In the genomic region with DNA sequence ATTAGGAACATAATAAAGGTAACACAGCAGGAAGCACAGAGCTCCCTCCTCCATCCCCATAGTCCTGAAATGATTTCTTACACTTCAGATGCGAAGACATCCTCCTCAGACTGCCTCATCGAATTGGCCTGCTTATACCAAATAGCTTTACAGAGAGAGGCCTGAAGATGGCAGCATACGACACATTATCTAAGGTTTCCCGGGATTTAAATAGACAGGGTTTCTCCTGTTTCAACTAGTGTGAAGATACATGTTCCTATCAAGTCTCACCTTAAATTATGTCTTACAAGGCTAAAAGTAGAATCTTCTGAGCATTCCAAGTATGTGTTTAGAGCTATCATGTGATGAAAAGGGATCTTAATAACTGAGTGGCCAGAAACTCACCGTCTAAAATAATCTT, we compare ENCODE assay signal across 10 mouse cellular contexts. TPM values are rescaled to one million over a fixed set of nuclear protein-coding genes. Genes with fewer than 3 reads are reported as not detected.
A peak's percentile ranks its signal among the peaks of the same experiment; 100 is the strongest.
DNase-seq lines count a peak whose midpoint lies in the region; ATAC-seq and TF ChIP-seq lines count a peak whose summit lies in the region.
"Had no signal": no experiment of that assay in that cellular context is flagged by ENCODE, and none has a peak within 500 bp of the region (broad histone marks: within the 10 kb centered on the region; RNA-seq: fewer than 3 reads in every experiment).

No protein-coding gene starts in this region.

- no peak overlapping the region for H3K4me3 ChIP-seq in forebrain, embryonic 13.5 days
- H3K4me3 ChIP-seq in forebrain, embryonic 12.5 days (replicated peaks), result no peak overlapping the region
- no peak overlapping the region for H3K4me3 ChIP-seq in liver, postnatal 0 days (ENCODE audit: low read depth, low read length)
- no peak overlapping the region for H3K4me3 ChIP-seq in liver, embryonic 12.5 days
- no peak overlapping the region for H3K4me3 ChIP-seq in embryonic facial prominence, embryonic 14.5 days (ENCODE audit: low read depth, low read length)
- H3K4me3 ChIP-seq: megakaryocyte, embryonic 14.5 days had no signal

- no peaks in the 10 kb centered on the region for H3K27me3 ChIP-seq in forebrain, embryonic 13.5 days
- H3K27me3 ChIP-seq in forebrain, embryonic 12.5 days, result no peaks in the 10 kb centered on the region
- H3K27me3 ChIP-seq in liver, postnatal 0 days (ENCODE audit: insufficient read depth, low read length), result no peaks in the 10 kb centered on the region
- H3K27me3 ChIP-seq in liver, embryonic 12.5 days (replicated peaks), result no peaks in the 10 kb centered on the region
- no peaks in the 10 kb centered on the region for H3K27me3 ChIP-seq in embryonic facial prominence, embryonic 14.5 days (replicated peaks; ENCODE audit: control insufficient read depth, insufficient read depth, low read length)

- no peak for TF ChIP-seq EP300 in liver, postnatal 0 days (IDR thresholded peaks at IDR 0.05; ENCODE audit: low read depth)

- H3K9ac ChIP-seq in forebrain, embryonic 13.5 days, result no peak overlapping the region
- H3K9ac ChIP-seq in forebrain, embryonic 12.5 days, result no peak overlapping the region
- H3K9ac ChIP-seq in liver, postnatal 0 days (replicated peaks), result no peak overlapping the region
- H3K9ac ChIP-seq in liver, embryonic 12.5 days, result no peak overlapping the region
- H3K9ac ChIP-seq in embryonic facial prominence, embryonic 14.5 days (ENCODE audit: low read depth, low read length), result no peak overlapping the region

- peak; percentile 61; the same call in 1 of the 2 replicates for ATAC-seq in forebrain, embryonic 13.5 days
- ATAC-seq in forebrain, embryonic 12.5 days (ENCODE audit: low FRiP score), result no peak
- no peak for ATAC-seq in liver, postnatal 0 days
- ATAC-seq in liver, embryonic 12.5 days, result no peak
- no peak for ATAC-seq in embryonic facial prominence, embryonic 14.5 days (ENCODE audit: low read depth)

- H3K4me1 ChIP-seq in forebrain, embryonic 13.5 days, result no peaks in the 10 kb centered on the region
- no peaks in the 10 kb centered on the region for H3K4me1 ChIP-seq in forebrain, embryonic 12.5 days
- no peaks in the 10 kb centered on the region for H3K4me1 ChIP-seq in liver, postnatal 0 days (ENCODE audit: insufficient read depth)
- H3K4me1 ChIP-seq in liver, embryonic 12.5 days, result peaks cover 8% of the 10 kb centered on the region; the same call in 1 of the 2 replicates
- H3K4me1 ChIP-seq in embryonic facial prominence, embryonic 14.5 days (ENCODE audit: control insufficient read depth, insufficient read depth, low read length), result no peaks in the 10 kb centered on the region; the same call in 1 of the 2 replicates

- H3K27ac ChIP-seq in forebrain, embryonic 13.5 days, result no peak overlapping the region
- H3K27ac ChIP-seq in forebrain, embryonic 12.5 days, result no peak overlapping the region
- H3K27ac ChIP-seq in liver, postnatal 0 days (ENCODE audit: low read depth), result no peak overlapping the region
- no peak overlapping the region for H3K27ac ChIP-seq in liver, embryonic 12.5 days
- no peak overlapping the region for H3K27ac ChIP-seq in embryonic facial prominence, embryonic 14.5 days (replicated peaks; ENCODE audit: low read depth, low read length)

- intact Hi-C loops in gastrocnemius, postnatal 14 days (cut with DNase I; ENCODE audit: low total_unique reads), result no loop called here

- no peak for DNase-seq in liver, postnatal 0 days
- DNase-seq in embryonic facial prominence, embryonic 14.5 days (ENCODE audit: low spot score), result peak; percentile 75
- DNase-seq in retina, postnatal 7 days (ENCODE audit: low read depth, low spot score), result peak; percentile 40
- DNase-seq in gastrocnemius, postnatal 14 days, result no peak
- no peak for DNase-seq in frontal cortex, postnatal 25 days (ENCODE audit: low spot score in 2 of 2)

- 47% methylated on average over 5 of the region's 5 CpGs for WGBS in forebrain, embryonic 13.5 days
- WGBS in forebrain, embryonic 12.5 days, result 53% methylated on average over 5 of the region's 5 CpGs
- WGBS in liver, postnatal 0 days (ENCODE audit: insufficient replicate concordance), result 60% methylated on average over 5 of the region's 5 CpGs
- 72% methylated on average over 5 of the region's 5 CpGs for WGBS in liver, embryonic 12.5 days (ENCODE audit: insufficient replicate concordance)
- 50% methylated on average over 5 of the region's 5 CpGs for WGBS in embryonic facial prominence, embryonic 14.5 days

- 0 out of 2 replicates have a peak, but pooled peaks cover 2% of the 10 kb centered on the region for H3K9me3 ChIP-seq in forebrain, embryonic 13.5 days (replicated peaks)
- no peaks in the 10 kb centered on the region for H3K9me3 ChIP-seq in forebrain, embryonic 12.5 days
- H3K9me3 ChIP-seq in liver, postnatal 0 days (ENCODE audit: low read length), result no peaks in the 10 kb centered on the region
- no peaks in the 10 kb centered on the region for H3K9me3 ChIP-seq in liver, embryonic 12.5 days (replicated peaks)
- no peaks in the 10 kb centered on the region for H3K9me3 ChIP-seq in embryonic facial prominence, embryonic 14.5 days (ENCODE audit: control insufficient read depth, low read length)

- TF ChIP-seq CTCF in liver, postnatal 0 days (IDR thresholded peaks at IDR 0.05; ENCODE audit: low read depth), result peak; percentile 60

- no peak overlapping the region for H3K4me2 ChIP-seq in forebrain, embryonic 13.5 days
- no peak overlapping the region for H3K4me2 ChIP-seq in forebrain, embryonic 12.5 days
- H3K4me2 ChIP-seq in liver, postnatal 0 days (ENCODE audit: low read depth, low read length), result no peak overlapping the region
- no peak overlapping the region for H3K4me2 ChIP-seq in liver, embryonic 12.5 days
- no peak overlapping the region for H3K4me2 ChIP-seq in embryonic facial prominence, embryonic 14.5 days (ENCODE audit: low read depth, low read length)

- H3K36me3 ChIP-seq in forebrain, embryonic 13.5 days (ENCODE audit: poor library complexity, severe bottlenecking), result peaks cover 66% of the 10 kb centered on the region
- H3K36me3 ChIP-seq in forebrain, embryonic 12.5 days (replicated peaks), result peaks cover 69% of the 10 kb centered on the region
- H3K36me3 ChIP-seq in liver, postnatal 0 days (replicated peaks; ENCODE audit: insufficient read depth, low read length), result peaks cover 63% of the 10 kb centered on the region
- H3K36me3 ChIP-seq in liver, embryonic 12.5 days, result peaks cover 79% of the 10 kb centered on the region
- H3K36me3 ChIP-seq in embryonic facial prominence, embryonic 14.5 days (ENCODE audit: control insufficient read depth, insufficient read depth, low read length), result peaks cover 72% of the 10 kb centered on the region

RNA-seq across cellular contexts. Expression of a gene that starts 5.4 kb away (rescaled TPM):
- not detected in 2 replicates for polyA plus RNA-seq in forebrain, embryonic 13.5 days (2015; fragmentation: Nextera tagmentation; extraction: Ambion mirVana)
- not detected in 2 replicates for polyA plus RNA-seq in forebrain, embryonic 12.5 days (2016; fragmentation: Nextera tagmentation; extraction: Ambion mirVana)
- polyA plus RNA-seq in liver, postnatal 0 days (2015; fragmentation: Nextera tagmentation; extraction: Ambion mirVana), result 0.22 TPM in 2 replicates
- not detected in 2 replicates for polyA plus RNA-seq in liver, embryonic 12.5 days (2016; fragmentation: Nextera tagmentation; extraction: Ambion mirVana)
- not detected in 2 replicates for polyA plus RNA-seq in embryonic facial prominence, embryonic 14.5 days (2014; fragmentation: Nextera tagmentation; extraction: Ambion mirVana)
- not detected for total RNA-seq in gastrocnemius, postnatal 14 days (2021)
- polyA plus RNA-seq: heart, embryonic 16.5 days had no signal

RNA-seq across cellular contexts. Expression of a gene that starts 17.4 kb away (rescaled TPM):
- 0.18 and 0.38 TPM in 2 replicates for polyA plus RNA-seq in forebrain, embryonic 13.5 days (2015; fragmentation: Nextera tagmentation; extraction: Ambion mirVana)
- polyA plus RNA-seq in forebrain, embryonic 12.5 days (2016; fragmentation: Nextera tagmentation; extraction: Ambion mirVana), result 0.33 and 0.42 TPM in 2 replicates
- 0.19 and 0.20 TPM in 2 replicates for polyA plus RNA-seq in liver, postnatal 0 days (2015; fragmentation: Nextera tagmentation; extraction: Ambion mirVana)
- 0.41 and 0.48 TPM in 2 replicates for polyA plus RNA-seq in liver, embryonic 12.5 days (2016; fragmentation: Nextera tagmentation; extraction: Ambion mirVana)
- 0.12 and 0.43 TPM in 2 replicates for polyA plus RNA-seq in embryonic facial prominence, embryonic 14.5 days (2014; fragmentation: Nextera tagmentation; extraction: Ambion mirVana)
- not detected for total RNA-seq in gastrocnemius, postnatal 14 days (2021)
- polyA plus RNA-seq: heart, embryonic 16.5 days had no signal

RNA-seq across cellular contexts. Expression of a gene that starts 23.9 kb away (rescaled TPM):
- polyA plus RNA-seq in forebrain, embryonic 13.5 days (2015; fragmentation: Nextera tagmentation; extraction: Ambion mirVana), result 75.4 and 78.1 TPM in 2 replicates
- polyA plus RNA-seq in forebrain, embryonic 12.5 days (2016; fragmentation: Nextera tagmentation; extraction: Ambion mirVana), result 63.5 and 64.3 TPM in 2 replicates
- polyA plus RNA-seq in liver, postnatal 0 days (2015; fragmentation: Nextera tagmentation; extraction: Ambion mirVana), result 34.4 TPM in 2 replicates
- 58.9 and 61.9 TPM in 2 replicates for polyA plus RNA-seq in liver, embryonic 12.5 days (2016; fragmentation: Nextera tagmentation; extraction: Ambion mirVana)
- 96.9 and 107 TPM in 2 replicates for polyA plus RNA-seq in embryonic facial prominence, embryonic 14.5 days (2014; fragmentation: Nextera tagmentation; extraction: Ambion mirVana)
- total RNA-seq in gastrocnemius, postnatal 14 days (2021), result 10 to 100 TPM; 57.7 to 63.8 TPM

RNA-seq across cellular contexts. Expression of a gene that starts 47.0 kb away (rescaled TPM):
- polyA plus RNA-seq in forebrain, embryonic 13.5 days (2015; fragmentation: Nextera tagmentation; extraction: Ambion mirVana), result 19.2 and 25.5 TPM in 2 replicates
- polyA plus RNA-seq in forebrain, embryonic 12.5 days (2016; fragmentation: Nextera tagmentation; extraction: Ambion mirVana), result 31.8 and 32.6 TPM in 2 replicates
- polyA plus RNA-seq in liver, postnatal 0 days (2015; fragmentation: Nextera tagmentation; extraction: Ambion mirVana), result 14.9 and 17.6 TPM in 2 replicates
- 49.0 and 49.2 TPM in 2 replicates for polyA plus RNA-seq in liver, embryonic 12.5 days (2016; fragmentation: Nextera tagmentation; extraction: Ambion mirVana)
- polyA plus RNA-seq in embryonic facial prominence, embryonic 14.5 days (2014; fragmentation: Nextera tagmentation; extraction: Ambion mirVana), result 23.1 and 26.5 TPM in 2 replicates
- 10 to 100 TPM; 22.0 to 29.8 TPM for total RNA-seq in gastrocnemius, postnatal 14 days (2021)

RNA-seq across cellular contexts. Expression of a gene that starts 47.3 kb away (rescaled TPM):
- 312 and 332 TPM in 2 replicates for polyA plus RNA-seq in forebrain, embryonic 13.5 days (2015; fragmentation: Nextera tagmentation; extraction: Ambion mirVana)
- polyA plus RNA-seq in forebrain, embryonic 12.5 days (2016; fragmentation: Nextera tagmentation; extraction: Ambion mirVana), result 346 and 374 TPM in 2 replicates
- 95.3 and 111 TPM in 2 replicates for polyA plus RNA-seq in liver, postnatal 0 days (2015; fragmentation: Nextera tagmentation; extraction: Ambion mirVana)
- 246 and 250 TPM in 2 replicates for polyA plus RNA-seq in liver, embryonic 12.5 days (2016; fragmentation: Nextera tagmentation; extraction: Ambion mirVana)
- polyA plus RNA-seq in embryonic facial prominence, embryonic 14.5 days (2014; fragmentation: Nextera tagmentation; extraction: Ambion mirVana), result 228 and 252 TPM in 2 replicates
- total RNA-seq in gastrocnemius, postnatal 14 days (2021), result 100 to 1,000 TPM; 129 to 152 TPM

Comparison
In these comparisons a context has a peak if more than half of its experiments do, and no peak if none do; other contexts are left out.
1. DNase-seq: peak in embryonic facial prominence, embryonic 14.5 days (single experiment) and retina, postnatal 7 days (single experiment); none in liver, postnatal 0 days (single experiment), gastrocnemius, postnatal 14 days (single experiment) and frontal cortex, postnatal 25 days (0 of 2).